Mouse (Mus musculus) central nervous system, embryonic 14 days (tissue): ENCODE results near the gene AC124108.1. TPM values are rescaled to one million over a fixed set of nuclear protein-coding genes. Genes with fewer than 3 reads are reported as not detected.

Source experiments
- polyA plus RNA-seq: library from polyadenylated mRNA; depleted of rRNA; stranded (reverse); fragments of >200 nt; gene quantifications from 2 replicates; pipeline ENCODE4 v1.2.3, GENCODE M21; 2012; rRNA removed

The AC124108.1 gene
- 15.0 and 18.1 TPM in 2 replicates for polyA plus RNA-seq

GRCm38 (mm10) chr1:132191093-132191785, at the start of gene AC124108.1, which contains the start of gene Lemd1:
Gene AC124108.1, plus strand, starts transcription at chr1:132191457.
Gene Lemd1, plus strand, starts transcription at chr1:132191431.

GRCm38 (mm10) chr1:132229667-132230066, 38.4 kb downstream of the AC124108.1 start, which contains the start of gene Gm10188:
Gene Gm10188, minus strand, starts transcription at chr1:132229767.

Other genes starting within 250 kb of the AC124108.1 start
- 4.0 and 5.1 TPM in 2 replicates for gene Slc45a3, start 228.5 kb upstream of the AC124108.1 start, polyA plus RNA-seq
- 17.4 and 19.5 TPM in 2 replicates for gene Elk4, start 183.8 kb upstream of the AC124108.1 start, polyA plus RNA-seq
- 1.3 TPM in 2 replicates for gene Mfsd4a, start 123.4 kb upstream of the AC124108.1 start, polyA plus RNA-seq
- gene Cdk18, start 51.8 kb upstream of the AC124108.1 start, polyA plus RNA-seq = 1.1 and 2.1 TPM in 2 replicates
- 17.9 and 25.1 TPM in 2 replicates for gene Lemd1, start within 50 bp of the AC124108.1 start, polyA plus RNA-seq
- gene Gm10188, start 38.3 kb downstream of the AC124108.1 start, polyA plus RNA-seq = not detected in 2 replicates
- 4.6 and 5.0 TPM in 2 replicates for gene Klhdc8a, start 107.2 kb downstream of the AC124108.1 start, polyA plus RNA-seq
- 19.3 and 19.9 TPM in 2 replicates for gene Nuak2, start 124.7 kb downstream of the AC124108.1 start, polyA plus RNA-seq
- 42.0 and 45.1 TPM in 2 replicates for gene Tmcc2, start 199.8 kb downstream of the AC124108.1 start, polyA plus RNA-seq
- gene Dstyk, start 226.1 kb downstream of the AC124108.1 start, polyA plus RNA-seq = 13.2 and 14.1 TPM in 2 replicates